Mouse (Mus musculus) adrenal gland, adult (tissue): ENCODE data around the gene Tnik.

Source experiments
- DNase-seq, 2 experiments: peaks; one replicate each; pipeline ENCODE4 v3.0.0; 2022 to 2023; ENCODE audit warnings: low spot score in 1 of 2; ENCODE audit not compliant: inconsistent age in 2 of 2

Gene Tnik

DNA sequence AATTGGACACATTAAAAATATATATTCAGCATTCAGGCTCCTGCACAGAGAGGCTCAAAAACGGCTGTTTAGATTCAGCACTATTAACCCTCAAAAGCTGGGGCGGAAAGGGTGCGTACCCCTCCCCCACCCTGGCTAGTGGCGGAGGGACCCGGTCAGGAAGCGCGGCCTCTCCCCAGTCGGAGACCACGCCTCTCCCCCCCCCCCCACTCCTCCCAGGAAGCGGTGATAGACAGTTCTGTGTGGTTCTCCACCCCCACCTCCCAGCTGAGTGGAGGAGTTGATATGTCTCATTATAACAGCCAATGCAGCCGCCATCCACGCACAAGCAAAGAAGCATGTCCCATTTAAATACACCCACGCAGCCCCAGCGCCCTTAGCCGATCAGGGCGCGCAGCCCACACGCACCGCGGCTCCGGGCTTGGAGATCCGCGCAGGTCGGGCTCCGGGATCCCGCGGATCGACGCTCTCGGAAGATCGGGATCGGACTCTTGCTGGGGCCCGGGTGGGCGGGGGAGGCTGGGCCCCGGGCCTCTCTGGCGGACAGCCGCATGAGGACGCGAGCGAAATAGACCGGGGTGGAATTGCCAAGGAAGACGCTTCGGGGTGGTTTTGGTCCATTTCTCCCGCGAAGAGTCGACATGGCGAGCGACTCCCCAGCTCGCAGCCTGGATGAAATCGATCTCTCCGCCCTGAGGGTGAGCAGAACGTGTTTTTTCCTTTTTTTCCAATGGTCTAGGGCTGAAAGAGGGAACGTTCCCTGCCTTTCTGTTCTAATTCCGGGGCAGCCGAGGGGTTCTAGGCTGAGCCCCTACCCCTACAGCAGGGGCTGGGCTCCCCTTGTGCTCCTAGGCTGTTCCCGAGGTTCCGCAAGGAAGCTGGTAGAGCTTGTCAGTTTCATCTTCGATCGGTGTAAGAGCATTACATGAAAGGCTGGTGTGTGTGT, at the start of gene Tnik:
Gene Tnik (plus strand): TSS at position 213 of the 946 bp plus-strand sequence.
- DNase-seq, result peak; percentile 79 to 93

DNA sequence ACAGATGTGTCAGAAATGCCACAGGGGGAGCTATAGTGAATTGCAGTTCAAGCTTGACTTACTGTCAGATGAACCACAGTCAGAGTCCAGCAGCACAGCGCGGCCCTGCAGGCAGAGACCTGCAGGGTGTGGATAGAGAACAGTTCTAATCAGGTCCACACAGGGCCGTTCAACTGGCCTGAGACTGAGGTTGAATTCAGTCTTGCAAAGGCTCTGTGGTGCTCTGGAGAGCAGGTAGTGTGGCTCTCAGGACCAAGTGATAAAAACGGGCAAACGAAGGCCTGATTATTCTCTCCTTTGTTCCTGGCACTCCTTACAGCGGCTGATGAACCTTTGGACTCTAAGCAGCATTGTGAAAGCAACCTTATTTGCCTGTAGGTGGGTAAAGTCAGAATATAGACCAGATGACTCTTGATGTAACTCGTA, 48.1 kb upstream of the Tnik start:
- DNase-seq, result no peak

DNA sequence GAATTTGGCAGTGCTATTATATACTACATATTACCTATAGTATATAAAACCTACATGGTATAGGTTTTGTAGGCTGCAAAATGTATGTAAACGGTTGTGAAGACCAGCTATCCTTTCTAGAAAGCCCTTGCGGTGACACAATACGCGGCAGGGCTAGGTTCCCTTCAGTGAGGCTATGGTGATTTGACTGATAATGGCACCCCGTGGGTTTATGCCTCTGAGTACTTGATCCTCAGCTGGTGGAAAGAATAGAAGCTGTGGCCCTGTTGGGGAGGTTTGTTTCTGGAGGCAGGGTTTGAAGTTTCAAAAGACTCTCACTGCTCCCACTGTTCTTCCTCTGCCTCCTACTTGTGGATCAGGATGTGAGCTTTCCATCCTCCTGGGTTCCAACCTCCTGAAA, 46.0 kb upstream of the Tnik start:
- no peak for DNase-seq

DNA sequence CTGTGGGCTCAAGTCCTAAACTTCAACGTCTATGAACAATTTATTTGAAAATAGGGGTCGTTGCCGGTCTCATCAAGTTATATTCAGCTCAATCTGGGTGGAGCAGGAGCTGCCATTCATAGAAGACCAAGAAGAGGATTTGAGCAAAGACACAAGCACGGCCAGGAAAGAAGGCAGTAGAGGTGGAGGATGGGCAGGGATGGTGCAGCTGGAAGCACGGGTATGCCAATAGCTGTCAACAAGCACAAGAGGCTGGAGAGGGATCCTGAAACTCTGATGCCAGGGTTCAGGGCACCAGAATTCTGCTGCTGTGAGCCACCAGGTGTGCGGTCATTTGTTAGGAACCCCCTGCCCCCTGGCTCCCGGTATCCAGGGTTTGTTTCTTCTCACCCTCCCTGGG, 43.5 kb upstream of the Tnik start:
- DNase-seq, result no peak

DNA sequence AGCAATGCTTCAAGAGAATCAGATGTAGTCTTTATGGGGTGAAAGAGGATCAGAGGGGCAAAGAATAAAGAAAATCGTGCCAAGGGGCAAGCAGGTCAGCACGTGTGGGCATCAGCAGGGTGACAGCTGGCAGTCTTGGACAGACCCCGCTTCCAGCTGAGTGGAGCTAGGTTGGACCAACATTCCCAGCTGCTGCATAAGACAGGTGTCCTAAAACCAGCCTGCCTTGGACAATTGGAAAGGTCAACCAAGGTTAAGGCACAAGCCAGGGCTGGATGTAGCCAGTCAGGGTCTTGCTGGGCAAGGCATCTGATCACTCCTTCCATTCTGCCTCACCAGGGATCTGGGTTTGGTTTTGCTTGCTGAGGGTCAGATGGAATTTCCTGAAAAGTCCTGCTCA, 43.0 kb upstream of the Tnik start:
- DNase-seq, result no peak

DNA sequence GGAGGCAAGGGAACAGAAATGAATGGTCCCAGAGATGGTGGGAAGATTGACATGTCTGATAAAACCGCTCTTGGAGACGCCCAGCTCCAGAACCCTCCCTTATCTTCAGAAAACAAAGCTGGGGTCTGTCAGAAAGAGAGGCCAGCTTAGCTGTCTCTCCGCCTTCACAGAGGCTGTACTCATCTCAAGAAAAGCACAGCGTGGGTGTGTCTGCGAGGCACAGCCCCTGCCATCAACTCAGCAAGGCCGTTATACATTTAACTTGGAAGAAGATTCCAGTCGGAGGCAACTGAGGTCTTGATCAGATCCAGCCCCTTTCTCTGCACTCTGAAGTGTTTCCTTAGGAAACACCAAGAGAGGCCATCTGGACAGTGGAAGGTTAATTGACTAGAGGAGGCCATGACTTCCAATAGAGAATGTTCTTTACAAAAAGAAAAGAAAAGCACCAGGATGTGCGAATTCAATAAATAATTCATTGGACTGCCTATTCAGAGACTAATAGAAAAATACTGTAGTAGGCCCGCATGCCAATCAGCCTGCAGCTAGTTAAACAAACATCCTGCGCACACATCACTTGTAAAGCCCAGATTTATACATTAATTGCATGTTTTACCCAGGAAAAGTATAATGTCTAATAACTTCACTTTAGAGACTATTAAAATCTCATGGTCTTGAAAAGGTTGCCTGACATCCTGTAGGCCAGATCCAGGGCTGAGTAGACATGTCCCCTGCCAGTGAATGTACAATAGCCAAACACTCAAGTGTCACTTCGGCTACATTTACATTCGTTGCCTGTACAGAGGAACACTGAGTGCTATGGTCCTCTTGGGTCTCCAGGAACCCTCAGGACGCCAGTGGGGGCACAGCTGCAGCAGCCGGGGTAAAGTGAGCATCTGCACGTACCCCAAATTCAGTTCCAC, 38.3 kb upstream of the Tnik start:
- DNase-seq, result no peak

DNA sequence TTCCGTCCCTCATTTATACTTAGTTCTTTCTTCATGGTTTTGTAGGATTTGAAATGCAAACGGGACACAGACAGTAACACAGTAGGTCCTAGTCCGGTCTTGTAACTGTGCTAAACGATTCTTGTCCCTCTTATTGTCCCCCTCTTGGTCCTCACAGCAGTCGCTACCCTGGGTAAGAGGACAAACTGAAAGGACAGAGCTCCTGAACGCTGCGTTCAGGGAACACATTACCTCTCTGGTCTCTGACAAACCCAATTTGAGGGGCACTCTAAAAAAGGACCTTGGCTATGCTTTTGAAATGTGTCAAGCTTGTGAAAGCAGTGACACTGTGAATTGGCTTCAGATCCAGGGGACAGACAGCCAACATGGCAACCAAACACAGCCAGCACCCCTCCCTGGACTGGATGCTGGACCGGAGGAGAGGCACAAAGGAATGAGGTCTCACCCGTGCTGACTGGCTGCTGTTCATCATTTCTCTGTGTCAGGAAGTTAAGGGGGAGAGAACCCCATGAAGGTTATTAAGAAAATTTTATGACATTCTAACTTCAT, 37.6 kb upstream of the Tnik start:
- no peak for DNase-seq

DNA sequence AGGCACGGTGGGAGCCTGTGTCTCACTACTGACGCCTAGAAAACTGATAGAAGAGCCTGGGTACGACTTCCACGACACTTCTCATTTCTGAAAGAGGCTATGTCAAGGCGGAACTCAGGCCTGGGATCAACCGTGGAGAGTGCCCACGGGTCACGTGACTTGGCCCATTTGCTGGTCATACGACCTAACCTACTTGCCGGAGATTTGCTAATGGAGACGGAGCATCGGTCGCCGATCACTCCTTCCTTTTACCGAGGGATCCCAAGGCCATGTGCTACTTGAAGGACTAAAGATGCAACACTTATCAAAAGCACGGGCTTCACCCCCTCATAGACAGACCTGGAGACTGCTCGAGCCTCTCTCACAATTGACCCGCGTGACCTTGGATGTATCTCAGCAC, 36.8 kb upstream of the Tnik start:
- no peak for DNase-seq

DNA sequence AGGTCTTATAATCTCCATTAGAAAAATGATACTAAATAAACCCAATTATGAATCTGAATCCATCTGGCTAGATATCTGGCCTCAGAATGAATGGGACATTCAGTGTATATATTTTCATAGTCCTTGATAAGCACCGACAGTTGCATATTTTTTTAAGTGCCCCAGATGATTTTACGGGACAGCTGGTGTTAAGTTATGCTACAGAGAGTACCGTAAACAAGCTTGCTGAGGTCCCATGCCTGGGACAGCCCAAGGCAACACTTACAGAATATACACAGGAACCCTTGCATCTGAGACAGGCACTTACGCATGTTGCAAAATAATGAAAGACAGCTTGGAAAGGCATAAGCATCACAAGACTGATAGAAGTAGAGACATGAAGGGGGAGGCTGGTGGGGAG, 34.1 kb upstream of the Tnik start:
- DNase-seq, result no peak

DNA sequence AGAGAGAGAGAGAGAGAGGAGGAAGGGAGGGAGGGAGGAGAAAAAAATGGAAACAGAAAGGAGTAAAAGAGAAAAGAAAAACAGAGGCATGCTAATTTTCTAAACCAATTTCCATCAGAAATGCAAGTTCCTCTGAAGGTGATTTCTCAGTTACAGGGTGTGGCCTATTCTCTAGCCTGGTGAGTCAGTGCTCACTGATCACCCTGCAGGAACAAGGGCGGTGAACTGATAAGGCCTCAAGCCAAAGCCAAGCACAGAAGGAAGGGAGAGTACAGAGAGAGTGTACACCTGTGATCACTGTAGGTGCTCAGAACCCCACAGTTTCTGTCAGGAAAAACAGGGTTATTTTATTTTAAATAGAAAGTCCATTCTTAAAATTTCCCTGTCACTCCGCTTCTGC, 33.5 kb upstream of the Tnik start:
- peak in 1 of 2 experiments; percentile 26 for DNase-seq

DNA sequence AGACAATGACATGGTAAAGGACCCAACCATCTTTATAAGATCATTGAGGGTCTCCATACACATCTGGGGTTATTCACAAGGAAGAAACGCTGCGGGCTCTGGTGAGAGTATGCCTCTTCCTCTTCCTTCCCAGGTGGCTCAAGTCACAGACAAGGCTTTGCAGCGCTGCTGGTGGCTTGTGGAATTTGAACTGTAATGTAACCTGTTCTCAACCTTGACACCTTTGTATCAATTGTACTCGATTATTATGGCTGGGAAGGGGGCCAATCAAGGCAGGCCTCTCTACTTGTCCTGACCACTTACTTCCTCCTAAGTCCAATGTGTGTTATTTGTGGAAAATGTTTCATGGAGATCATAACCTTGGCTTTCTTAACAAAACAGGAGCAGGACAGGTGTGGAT, 30.1 kb upstream of the Tnik start:
- DNase-seq, result no peak

DNA sequence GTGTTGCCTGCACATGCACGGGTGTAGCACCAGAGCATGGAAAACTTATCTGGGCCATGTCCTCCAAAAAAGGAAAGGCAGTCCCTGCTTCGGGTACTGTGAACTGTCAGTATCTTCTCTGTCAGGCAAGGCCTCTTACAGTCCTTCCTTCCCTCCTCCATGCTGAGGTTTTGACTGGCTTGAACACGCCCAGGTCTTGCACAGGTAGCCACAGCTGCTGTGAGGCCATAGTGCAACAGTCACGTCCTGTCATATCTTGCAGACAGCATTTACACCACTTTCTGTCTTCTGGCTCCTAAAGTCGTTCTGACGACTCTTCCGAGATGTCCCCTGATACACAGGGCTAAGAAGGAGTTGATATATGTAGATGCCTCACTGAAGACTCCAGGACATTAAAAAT, 28.8 kb upstream of the Tnik start:
- no peak for DNase-seq

DNA sequence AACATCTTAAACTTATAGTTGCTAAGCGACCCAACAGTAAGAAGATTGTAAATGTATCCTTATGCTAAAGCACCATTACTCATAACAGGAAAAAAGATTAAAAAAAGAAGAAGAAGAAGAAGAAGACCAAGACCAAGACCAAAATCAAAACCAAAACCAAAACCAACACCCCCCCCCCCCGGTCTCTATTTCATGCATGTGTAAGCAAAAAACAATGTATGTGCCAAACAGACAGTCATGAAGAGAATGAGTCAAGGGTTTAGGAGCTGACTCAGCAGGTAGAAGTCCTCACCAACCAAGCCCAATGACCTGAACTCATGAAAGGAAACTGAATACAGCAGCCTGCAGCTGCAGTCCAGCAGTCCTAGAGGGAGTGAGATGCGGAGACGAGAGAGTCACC, 26.3 kb upstream of the Tnik start:
- no peak for DNase-seq

DNA sequence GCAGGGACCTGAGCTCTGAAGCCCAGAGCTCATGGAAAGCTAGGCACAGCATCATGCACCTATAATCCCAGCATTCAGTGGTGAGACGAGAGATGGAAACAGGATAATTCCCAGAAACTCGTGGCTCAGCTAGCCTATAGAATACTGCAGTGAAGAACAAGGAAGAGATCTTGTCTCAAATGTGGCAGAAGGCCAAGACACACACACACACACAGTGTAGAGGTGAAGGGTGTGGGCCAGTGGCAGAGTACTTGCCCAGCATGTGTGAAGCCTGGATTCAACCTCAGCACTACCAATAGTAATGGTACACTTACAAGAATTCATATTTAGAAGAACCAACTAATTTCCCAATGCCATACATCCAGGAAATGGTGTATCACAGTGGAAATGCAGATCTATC, 24.9 kb upstream of the Tnik start:
- DNase-seq, result no peak

DNA sequence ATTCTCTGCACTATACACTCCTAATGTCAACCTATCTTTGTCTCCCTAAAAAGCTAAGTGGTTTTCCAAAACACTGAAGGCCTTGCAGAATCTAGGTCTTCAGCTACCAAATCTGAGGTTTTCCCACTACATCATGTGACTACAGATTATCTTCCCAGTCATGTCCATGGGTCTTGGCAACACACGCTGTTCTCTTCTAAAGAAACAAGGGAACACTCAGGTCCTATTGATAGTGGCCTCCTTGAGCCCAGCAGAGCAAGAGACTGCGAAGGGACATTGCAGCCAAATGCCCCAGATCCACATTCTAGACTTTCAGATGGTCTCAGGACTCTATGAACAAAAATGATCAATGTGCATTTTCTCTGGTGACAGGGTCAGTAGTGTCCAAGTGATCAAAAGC, 20.5 kb upstream of the Tnik start:
- DNase-seq, result no peak

DNA sequence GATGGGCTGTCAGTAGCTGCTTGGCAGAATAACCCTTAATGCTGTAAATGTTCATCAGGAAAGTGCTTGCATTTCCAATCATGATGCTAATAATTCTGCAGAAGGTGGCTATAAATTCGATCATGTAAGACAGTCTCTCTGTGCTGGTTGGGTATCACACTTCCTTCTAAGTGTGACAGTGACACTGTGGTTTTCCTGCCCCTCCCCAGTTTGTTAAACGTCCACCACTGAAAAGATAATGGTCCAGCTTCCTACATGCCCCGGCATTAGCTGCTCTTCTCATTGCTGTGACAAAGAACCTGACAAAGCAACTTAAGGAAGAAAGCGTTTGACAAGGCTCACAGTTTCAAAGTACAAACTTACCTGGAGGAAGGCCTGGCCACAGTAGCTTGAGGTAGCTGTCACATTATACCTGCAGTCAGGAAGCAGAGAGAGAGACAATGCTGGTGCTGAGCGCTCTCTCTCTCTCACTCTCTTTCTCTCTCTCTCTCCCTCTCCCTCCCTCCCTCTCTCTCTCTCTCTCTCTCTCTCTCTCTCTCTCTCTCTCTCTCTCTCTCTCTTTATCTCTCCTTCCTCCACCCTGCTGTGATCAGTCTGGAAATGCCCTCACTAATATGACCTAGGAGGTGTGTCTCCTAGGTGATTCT, 18.6 kb upstream of the Tnik start:
- no peak for DNase-seq

DNA sequence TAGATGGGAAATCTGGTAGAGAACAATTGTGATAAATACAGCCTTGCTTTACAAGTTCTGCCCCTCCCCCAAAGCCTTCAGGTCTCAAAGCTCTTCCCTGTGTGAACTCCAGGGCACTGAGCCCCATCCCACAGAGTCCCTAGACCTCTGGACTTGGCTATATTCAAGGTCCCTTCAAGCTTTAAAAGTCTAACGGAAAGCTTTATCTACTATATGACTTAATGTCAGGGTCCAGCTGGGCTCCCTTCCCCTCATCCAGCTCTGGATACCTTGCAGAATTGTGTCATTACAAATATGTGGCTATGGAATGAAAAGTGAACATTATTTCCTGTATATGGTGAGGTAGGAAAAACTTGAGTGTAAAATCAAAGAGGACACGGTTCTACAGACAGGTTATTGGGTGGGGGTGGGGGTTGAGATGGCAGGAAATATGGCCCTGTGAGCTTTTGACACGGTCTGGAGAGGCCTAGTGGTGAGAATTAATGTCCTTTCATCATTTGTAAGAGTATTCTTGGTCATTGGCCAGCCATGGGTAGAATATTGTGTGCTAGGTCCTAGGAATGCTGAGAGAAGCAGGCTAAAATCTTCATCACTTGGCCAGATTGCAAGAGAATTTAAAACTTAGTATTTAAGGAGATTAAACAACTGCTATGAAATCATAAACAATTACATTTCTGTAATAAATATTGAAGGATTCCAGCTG, 14.6 kb upstream of the Tnik start:
- no peak for DNase-seq

DNA sequence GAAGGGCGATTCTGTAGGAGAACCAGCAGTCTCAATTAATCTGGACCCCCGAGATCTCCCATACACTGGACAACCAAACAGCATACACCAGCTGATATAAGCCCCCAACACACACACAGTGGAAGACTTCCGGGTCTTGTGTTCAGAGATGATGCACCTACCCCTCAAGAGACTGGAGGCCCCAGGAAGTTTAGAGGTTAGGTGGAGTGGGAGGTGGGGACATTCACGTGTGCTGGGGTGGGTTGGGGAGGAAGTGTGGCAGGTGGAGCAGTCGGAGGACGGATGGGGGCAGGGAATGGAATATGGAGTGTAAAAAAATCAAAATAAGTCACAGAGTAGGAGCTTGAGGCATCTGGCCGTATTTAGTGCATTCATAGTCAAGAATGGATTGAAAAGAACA, 7.3 kb upstream of the Tnik start:
- DNase-seq, result no peak

DNA sequence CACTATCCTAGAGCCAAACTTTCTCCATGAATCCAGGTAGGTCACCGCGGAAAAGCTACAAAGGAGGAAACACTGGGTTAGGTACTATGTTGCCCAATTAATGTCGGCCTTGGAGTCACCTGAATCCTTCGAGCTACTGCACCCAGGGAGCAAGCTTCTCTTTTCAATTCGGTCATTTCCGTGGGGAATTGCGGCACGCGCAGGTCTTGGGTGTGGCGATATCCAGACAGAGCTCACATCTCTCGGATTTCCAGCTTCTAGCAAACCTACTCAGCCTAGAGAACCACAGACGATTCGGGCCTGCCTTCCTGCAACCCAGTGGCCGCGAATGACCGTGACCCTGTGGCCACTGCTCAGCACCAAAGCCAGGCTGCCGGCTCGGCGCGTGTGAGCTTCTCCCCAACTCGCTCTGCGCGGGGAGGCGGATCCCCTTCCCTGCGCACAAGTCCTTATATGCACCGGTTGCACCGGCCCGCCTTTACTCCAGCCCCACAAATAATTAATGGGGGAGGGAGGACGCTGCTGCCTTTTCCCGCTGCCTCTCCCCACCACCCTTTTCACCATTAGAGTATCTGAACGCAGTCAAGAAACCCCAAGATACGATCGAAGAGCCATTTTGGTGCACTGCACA, 528 bp upstream of the Tnik start:
- peak; percentile 80 to 92 for DNase-seq
